Mouse (Mus musculus) embryo, embryonic 10.5 days (tissue): ENCODE data around the gene Myo1e.
"Not testable (repeated sequence)": the region's sequence is repeated elsewhere in the genome, so short reads cannot be mapped to it uniquely, and the experiment has no call there.

ENCODE experiments used
- DNase-seq: peaks from one replicate; pipeline ENCODE4 v3.0.0-alpha.2; 2015; ENCODE audit warnings: low spot score

Myo1e gene

GRCm38 (mm10) chr9:70251441-70251985, 44.4 kb downstream of the Myo1e start:
- no peak for DNase-seq

DNA sequence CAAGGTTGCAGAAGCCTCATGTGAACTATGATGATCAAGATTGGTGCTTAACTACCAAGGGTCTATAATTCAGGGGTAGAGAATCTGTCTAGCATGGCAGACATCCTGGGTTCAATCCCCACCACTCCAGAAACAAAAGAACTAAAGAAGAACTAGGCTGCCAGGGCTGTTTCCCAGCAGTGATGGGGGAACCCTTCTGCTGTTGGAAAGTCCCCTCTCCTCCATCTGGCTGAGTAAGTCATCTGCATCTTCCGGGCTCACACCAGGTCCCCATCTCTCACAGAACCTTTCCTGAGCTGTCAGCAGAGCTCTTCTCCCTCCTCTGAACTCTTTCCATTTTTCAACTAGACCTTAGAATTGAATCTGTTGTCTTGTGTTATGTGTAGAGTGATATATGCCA, 45.9 kb downstream of the Myo1e start:
- no peak for DNase-seq

DNA sequence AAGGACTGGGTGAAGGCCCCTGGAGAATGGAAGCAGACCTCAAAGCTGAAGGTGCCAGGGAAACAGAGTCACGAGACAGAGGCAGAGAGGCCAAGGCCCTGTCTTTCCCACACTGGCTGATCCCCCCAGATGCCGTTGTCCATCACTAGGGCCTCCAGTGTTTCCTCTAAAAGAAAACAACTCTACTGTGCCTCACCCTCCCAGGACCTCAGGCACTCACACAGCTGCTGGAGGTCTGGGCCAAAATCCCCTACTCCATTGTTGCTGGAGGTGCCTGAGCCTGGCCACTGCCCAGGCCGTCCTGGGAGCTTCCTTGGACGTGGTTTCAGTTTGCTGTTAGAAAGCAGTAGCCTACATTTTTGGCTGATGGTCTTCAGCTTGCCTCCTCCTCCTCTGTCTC, 47.9 kb downstream of the Myo1e start:
- no peak for DNase-seq

- not testable (repeated sequence) for DNase-seq
Observed at GRCm38 (mm10) chr9:70256027-70256426, 48.9 kb downstream of the Myo1e start.

GRCm38 (mm10) chr9:70257289-70258101, 50.3 kb downstream of the Myo1e start:
- peak; percentile 87 for DNase-seq

DNA sequence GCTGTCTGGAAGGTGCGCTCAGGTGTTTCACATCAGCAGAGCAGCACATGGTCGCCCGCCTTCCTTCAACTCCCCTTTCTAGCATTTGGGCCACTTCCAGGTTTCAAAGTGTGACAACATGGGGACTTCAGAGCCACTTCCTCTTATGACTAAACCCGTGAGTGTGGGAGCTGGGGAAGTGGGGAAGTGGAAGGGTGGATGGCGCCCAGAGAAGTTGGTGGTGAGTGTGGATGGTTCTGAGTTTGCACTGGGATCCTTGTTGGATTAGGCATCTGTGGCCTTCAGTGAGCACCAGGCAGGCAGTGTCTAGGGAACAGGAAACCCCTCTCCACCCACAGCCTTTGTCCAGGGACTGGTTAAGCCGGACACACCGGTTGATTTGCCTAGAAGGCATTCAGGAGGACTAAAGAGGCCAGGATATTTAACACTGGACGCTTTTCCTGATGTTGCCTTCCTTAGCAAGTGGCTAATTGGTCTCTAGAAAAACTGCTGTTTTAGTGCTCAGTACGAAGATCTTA, 53.2 kb downstream of the Myo1e start:
- peak; percentile 25 for DNase-seq

- no peak for DNase-seq
Observed at GRCm38 (mm10) chr9:70261646-70262045, 54.5 kb downstream of the Myo1e start.

- no peak for DNase-seq
Observed at GRCm38 (mm10) chr9:70263134-70263533, 56.0 kb downstream of the Myo1e start.

GRCm38 (mm10) chr9:70263735-70264134, 56.6 kb downstream of the Myo1e start:
- DNase-seq: no peak

- DNase-seq: no peak
Observed at GRCm38 (mm10) chr9:70265513-70265912, 58.4 kb downstream of the Myo1e start.

- no peak for DNase-seq
Observed at GRCm38 (mm10) chr9:70266186-70266585, 59.0 kb downstream of the Myo1e start.

- DNase-seq: no peak
Observed at GRCm38 (mm10) chr9:70267108-70267507, 60.0 kb downstream of the Myo1e start.

- peak; percentile 40 for DNase-seq
Observed at GRCm38 (mm10) chr9:70269349-70269748, 62.2 kb downstream of the Myo1e start.

- DNase-seq: no peak
Observed at GRCm38 (mm10) chr9:70270468-70270867, 63.3 kb downstream of the Myo1e start.

GRCm38 (mm10) chr9:70271137-70271536, 64.0 kb downstream of the Myo1e start:
- no peak for DNase-seq

GRCm38 (mm10) chr9:70271631-70272030, 64.5 kb downstream of the Myo1e start:
- DNase-seq: no peak

DNA sequence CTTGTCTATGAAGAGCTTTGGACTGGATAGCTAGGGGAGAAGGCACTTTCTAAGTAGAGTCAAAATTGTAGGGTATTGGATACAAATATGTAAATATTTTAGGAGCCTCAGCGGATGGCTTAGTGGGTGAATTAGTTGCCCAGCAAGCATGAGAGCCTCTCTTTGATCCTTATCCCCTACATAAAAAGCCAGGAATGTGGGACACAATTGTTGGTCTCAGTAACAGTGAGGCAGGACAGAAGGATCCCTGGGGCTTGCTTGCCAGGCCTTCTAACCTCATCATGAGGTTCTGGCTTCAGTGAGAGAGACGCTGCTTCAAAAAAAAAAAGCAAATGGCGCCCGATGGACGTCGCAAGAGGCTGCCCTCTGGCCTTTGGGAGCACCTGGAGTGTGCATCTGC, 66.9 kb downstream of the Myo1e start:
- DNase-seq: no peak

GRCm38 (mm10) chr9:70274476-70274875, 67.3 kb downstream of the Myo1e start:
- DNase-seq: no peak

GRCm38 (mm10) chr9:70274887-70275555, 67.9 kb downstream of the Myo1e start:
- DNase-seq: no peak

GRCm38 (mm10) chr9:70277076-70277475, 69.9 kb downstream of the Myo1e start:
- no peak for DNase-seq

DNA sequence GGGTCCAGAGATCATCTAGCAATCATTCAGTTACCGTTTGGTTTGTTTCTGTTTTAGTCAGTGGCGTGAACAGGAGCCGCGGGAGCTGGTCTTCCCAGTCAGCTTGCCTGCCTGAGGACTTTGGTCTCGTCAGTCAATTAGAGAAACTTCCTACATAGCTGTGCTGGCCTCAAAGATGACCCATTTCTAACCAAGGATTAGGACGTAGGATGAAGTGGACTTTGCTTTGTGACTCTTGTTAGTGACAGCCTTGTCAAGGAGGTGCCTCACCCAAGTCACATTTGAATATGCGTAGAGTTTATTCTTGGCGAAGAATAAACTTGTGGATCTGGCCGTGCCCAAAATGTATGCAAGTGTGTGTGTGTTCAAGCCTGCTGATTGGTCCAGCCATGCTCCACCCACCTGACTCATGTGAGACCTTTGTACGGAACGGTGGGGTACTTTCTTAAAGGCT, 70.4 kb downstream of the Myo1e start:
- no peak for DNase-seq

- DNase-seq: no peak
Observed at GRCm38 (mm10) chr9:70281407-70281806, 74.3 kb downstream of the Myo1e start.

- DNase-seq: no peak
Observed at GRCm38 (mm10) chr9:70282107-70282506, 75.0 kb downstream of the Myo1e start.
